Mouse (Mus musculus) lung, adult 10 weeks (tissue): ENCODE data around the gene Dhps. TPM values are rescaled to one million over a fixed set of nuclear protein-coding genes. Genes with fewer than 3 reads are reported as not detected.

ENCODE experiments used
- polyA plus RNA-seq: library from polyadenylated mRNA; stranded (reverse); fragments of 350-450 nt; fragmentation: Illumina TruSeq; extraction: RNeasy Lipid Tissue Mini Kit (QIAGEN cat#74804); gene quantifications from one replicate; pipeline ENCODE4 v1.2.3, GENCODE M21; 2014; ENCODE audit warnings: low read depth, low replicate concordance; ENCODE audit not compliant: insufficient read depth

Dhps gene
- 31.0 TPM for polyA plus RNA-seq

DNA sequence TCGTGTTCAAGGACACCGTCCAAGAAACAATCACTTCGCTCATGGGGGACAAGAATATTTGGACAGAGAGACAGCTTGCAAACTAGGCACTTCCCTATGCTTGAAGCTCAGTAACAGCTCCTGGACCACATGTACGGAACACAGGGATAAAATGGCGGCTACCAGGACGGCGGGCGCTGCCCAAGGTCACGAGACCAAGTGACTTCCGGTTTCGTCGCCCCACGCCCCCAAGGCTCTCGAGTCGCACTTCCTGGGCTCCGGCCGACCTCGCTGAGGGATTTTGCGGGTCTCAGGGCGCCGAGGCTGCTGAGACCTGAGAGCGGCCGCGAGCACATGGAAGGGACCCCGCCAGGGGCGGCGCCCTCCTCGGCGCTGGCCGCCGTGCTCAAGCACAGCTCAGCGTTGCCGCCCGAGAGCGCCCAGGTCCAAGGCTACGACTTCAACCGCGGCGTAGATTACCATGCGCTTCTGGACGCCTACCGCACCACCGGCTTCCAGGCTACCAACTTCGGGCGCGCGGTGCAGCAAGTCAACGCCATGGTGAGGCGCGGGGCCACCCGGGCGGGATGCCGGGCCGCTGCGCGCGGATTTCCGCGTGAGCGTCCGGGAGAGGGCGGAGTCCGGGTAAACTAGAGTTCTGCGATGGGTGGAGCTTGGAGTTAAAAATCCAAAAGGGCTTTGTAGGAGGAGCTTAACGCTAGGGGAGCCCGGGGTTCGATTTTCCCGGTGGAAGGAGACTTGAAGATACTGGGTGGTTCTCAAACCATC is at the start of gene Dhps:
Gene Dhps, plus strand, starts transcription at position 244 of the 768 bp plus-strand sequence.

DNA sequence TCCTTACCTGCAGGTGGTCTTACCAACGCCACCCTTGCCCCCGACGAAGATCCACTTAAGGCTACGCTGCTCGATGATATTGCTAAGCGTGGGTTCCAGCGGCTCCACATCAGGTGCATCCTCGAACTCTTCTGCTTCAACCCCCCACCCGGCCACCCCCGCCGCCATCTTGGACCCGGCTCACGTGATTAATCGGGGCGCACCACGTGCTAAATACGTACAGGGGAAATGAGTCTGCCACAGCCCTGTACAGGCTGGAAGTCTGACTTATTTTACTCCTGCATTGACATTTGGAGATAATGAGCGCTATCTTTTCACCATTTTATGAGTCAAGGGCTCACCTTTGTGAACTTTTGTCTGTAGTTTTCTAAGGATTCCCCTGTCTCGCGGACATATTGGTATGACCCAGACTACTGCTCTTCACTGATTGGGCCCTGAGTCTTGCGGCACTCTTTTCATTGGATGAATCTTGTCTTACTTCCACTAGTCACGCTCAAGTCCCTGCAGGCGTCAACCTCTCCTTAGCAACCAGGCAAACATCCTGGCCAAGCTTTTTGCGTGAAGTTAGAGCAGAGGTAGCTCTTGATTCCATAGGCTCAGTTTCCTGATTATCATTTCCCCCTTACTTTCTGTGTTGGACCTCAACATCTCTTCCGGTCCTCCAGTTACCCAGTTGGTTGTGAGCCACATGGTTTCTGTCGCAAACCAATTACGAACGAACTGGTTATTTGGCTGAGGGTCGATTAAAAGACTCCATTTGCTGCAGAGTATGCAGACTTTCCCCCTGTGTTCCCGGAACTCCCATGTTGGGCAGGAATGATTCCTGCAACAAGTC is 46.2 kb upstream of the Dhps start, which contains the start of gene Asna1:
Gene Asna1, minus strand, starts transcription at position 184 of the 835 bp plus-strand sequence.

DNA sequence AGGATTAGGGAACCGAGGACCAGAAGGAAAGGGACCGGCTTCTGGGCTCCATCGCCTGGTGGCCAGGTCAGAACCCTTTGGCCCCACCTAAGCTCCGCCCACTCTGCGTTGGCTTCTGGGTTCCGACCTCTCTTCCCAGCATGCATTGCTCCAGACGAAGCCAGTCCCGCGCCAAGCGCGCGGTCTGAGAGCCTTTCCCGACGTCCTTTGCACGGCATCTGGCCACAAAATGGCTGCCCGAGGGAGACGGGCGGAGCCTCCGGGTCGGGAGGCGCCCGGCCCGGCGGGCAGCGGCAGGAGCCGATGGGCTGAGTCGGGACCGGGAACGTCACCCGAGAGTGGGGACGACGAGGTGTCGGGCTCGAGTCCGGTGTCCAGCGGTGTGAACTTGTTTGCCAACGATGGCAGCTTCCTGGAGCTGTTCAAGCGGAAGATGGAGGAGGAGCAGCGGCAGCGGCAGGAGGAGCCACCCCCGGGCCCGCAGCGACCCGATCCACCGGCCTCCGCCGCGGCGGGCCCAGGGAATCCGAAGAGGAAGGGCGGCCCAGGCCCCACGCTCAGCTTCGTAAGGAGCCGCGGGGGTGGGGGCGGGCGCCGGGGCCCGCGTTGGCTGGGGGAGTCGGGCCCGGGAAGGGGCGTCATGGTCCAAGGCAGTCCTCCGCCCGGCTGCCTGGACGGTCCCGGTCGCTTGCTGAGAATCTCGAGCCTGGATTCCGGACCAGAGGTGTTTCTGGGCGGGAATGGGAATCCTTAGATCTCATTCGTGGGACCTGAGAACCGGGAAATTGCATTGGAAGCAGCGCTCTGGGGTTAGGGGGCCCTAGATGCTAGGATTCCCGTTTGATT is 44.7 kb upstream of the Dhps start, which contains the start of gene Trir:
Gene Trir, plus strand, starts transcription at position 154 of the 846 bp plus-strand sequence.

DNA sequence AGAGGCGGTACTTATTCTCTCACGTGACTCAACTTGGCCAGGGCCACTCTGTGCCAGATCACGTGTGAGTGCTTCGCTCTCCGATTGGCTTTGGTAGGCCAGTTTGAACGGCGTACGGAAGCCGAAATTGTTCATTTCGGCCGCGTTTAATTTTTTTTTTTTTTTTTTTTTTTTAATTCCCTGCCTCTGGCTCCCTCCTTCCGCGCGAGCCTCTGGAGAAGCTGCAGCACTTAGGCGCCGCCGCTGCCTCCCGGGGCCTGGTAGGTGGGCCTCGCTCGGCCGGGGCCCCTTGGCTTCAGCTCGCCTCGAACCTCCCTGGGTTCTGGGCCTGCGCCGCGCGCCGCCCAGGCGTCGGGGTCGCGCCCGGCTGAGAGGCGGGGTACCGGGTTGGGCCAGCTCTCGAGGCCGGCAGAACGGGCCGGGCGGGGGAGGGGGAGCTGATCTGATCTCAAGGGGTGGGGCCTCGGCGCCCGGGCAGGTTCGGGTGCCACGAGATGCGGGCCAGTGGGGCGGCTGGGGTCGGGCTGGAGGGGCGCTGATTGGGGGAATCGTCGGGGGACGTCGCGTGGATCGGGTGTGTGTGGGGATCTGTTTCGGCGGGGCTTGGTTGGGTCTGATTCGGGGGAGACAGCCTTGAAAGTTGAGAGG is 34.7 kb upstream of the Dhps start, which contains the start of gene Tnpo2:
Gene Tnpo2, plus strand, starts transcription at position 198 of the 648 bp plus-strand sequence.

DNA sequence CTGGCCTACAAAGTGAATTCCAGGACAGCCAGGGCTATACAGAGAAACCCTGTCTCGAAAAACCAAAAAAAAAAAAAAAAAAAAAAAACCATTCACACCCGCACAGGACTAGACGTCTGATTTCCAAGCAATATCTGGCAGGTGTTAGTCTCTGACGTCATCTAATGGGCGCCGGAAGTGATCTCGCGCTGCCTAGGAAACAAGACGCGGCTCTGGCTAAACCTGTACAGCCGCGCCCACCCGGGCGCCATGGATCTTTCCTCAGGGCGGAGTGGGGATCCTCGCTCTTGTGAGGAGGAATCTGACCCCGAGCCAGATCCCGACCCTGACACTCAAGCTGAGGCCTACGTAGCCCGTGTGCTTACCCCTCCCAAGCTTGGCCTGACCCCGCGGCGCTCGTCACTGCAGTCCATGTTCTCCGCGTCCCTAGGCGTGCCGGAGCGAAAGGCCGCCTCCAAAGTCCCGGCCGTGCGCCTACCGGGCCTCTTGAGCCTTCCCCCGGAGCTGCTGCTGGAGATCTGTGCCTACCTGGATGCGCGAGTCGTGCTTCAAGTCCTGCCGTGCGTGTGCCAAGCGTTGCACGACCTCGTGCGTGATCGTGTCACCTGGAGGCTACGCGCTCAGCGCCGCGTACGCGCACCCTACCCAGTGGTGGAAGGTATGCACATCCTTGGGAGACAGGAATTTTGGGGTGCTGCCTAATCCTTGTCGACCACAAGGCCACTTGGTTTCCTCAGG is 11.5 kb upstream of the Dhps start, which contains the start of gene Fbxw9:
Gene Fbxw9, plus strand, starts transcription at position 177 of the 738 bp plus-strand sequence.

DNA sequence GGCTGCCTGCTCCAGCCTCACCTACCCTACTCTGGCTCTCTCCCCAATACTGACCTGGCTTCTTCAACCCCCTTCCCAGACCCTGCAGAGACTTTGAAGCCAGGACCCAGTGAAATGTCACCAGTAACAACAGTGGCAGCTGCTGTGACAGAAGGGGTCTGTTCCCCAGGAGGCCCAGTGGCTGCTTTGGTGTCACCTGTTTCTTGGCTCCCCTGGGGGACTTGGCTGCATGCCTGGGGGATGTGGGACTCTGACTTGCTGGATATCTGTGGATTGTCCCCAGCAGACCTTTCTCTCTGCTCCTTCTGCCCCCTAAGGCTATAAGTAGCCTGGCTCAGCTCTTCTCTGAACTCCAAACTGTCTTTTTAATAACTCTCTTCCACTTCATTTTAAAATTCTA is 3.6 kb upstream of the Dhps start, which contains the start of gene Gm5741:
Gene Gm5741, minus strand, starts transcription at position 1 of the 400 bp plus-strand sequence.

DNA sequence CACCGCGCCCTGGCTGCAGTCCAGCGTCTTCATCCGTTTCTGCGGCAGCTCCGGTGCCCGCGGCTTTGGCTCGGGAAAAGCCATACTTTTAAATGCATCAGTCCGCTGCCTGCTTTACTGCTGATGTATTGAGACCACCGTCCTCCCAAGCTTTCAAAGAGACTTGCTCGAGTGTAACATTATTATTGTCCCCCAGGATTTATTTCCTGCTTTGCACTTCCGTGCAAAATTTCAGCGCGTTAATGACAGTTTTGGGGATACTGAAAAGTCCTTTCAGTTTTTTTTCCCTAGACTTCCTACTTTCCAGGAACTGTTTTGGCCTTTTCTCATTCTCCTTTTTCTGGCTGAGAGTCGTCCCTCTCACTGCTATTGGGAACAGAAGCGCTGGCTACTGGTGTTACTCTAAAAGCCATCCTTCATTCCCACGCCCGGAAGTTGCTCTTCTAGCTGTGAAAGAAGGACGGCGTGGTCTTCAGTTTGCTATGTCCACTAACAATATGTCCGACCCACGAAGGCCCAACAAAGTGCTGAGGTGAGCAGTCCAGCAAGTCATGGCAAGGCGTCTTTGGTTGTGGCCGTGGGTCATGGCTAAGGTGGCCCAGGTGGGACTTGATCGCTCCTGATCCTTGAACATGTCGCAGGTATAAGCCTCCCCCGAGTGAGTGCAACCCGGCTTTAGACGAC is 9.1 kb downstream of the Dhps start, which contains the start of gene Wdr83os:
Gene Wdr83os, plus strand, starts transcription at position 209 of the 684 bp plus-strand sequence.

DNA sequence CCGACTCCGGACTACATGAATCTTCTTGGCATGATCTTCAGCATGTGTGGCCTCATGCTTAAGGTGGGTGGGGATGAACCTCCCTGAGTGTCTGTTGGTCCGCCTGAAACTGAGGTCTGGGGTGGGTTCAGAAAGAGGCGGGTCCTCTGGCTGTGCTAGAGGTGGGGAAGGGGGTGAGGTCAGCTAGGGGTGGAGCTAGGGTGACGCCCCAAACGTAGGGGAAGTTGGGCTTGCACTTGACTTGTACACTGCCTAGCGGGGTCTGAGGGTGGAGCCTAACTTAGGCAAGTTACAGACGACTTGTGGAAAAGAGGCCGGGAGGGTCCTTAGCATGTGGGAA is 9.6 kb downstream of the Dhps start, which contains the start of gene Wdr83:
Gene Wdr83, minus strand, starts transcription at position 91 of the 340 bp plus-strand sequence.

DNA sequence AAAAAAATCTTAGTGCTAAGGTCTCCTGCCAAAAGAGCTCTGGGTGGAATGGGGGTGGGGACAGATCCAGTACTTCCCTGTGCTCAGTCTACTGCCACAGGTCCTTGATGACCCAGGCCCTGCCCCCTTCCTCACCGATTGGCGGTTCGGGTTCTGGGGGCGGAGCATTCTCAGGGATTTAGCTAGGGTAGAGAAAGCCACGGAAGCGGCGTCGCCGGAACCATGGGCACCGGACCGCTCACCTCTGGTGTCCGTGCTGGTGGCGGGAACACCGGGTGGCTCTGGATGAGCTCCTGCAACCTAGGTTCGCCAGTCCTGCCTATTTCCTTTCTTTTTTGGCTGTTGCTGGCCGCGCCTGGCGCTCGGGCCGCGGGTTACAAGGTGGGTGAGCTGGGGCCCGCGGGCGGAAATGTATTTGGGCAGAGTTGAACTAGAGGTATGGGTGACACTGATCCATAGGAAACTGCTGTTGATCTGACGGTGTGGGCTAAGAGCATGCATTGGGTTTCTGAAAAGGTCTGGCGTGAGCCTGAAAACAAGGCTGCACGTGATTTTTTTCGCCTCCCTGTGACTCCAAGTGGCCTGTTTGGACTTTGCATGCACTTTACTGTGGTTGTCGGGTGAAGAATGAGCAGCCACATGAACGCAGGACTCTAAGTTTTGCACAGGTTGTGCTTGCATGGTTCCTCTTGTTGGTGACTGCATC is 11.7 kb downstream of the Dhps start, which contains the start of gene Man2b1:
Gene Man2b1, plus strand, starts transcription at position 163 of the 706 bp plus-strand sequence.

DNA sequence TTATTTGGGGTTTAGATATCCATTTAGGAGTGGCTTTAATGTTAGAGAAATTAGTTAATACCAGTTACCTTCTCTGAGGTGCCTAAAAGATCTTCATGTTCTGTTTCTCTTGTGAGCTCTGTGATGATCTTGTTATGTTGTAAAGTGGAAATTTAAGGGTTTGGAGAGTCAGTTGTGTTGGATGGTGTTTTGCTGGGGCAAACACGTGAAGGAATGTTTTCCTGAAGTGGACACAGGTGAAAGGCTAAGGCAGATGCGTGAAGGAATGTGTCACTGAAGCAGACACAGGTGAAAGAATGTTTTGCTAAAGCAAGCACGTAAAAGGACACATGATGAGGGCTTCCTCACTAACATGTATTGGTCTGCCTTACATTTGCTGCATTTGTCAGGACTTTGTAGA is 51.4 kb downstream of the Dhps start, which contains the start of gene Zfp791:
Gene Zfp791, minus strand, starts transcription at position 101 of the 400 bp plus-strand sequence.

Other genes starting within 250 kb of the Dhps start
- 6.1 TPM for gene Dand5, start 248.9 kb upstream of the Dhps start, polyA plus RNA-seq
- 12.6 TPM for gene Gadd45gip1, start 240.2 kb upstream of the Dhps start, polyA plus RNA-seq
- gene Rad23a, start 231.1 kb upstream of the Dhps start, polyA plus RNA-seq = 43.6 TPM
- 348 TPM for gene Calr, start 224.8 kb upstream of the Dhps start, polyA plus RNA-seq
- 20.7 TPM for gene Farsa, start 214.8 kb upstream of the Dhps start, polyA plus RNA-seq
- 6.5 TPM for gene Syce2, start 199.6 kb upstream of the Dhps start, polyA plus RNA-seq
- 19.6 TPM for gene Gcdh, start 177.8 kb upstream of the Dhps start, polyA plus RNA-seq
- gene Klf1, start 169.8 kb upstream of the Dhps start, polyA plus RNA-seq = 0.20 TPM
- 28.2 TPM for gene Dnase2a, start 163.2 kb upstream of the Dhps start, polyA plus RNA-seq
- gene Mast1, start 134.4 kb upstream of the Dhps start, polyA plus RNA-seq = 0.09 TPM
- not detected for gene Rtbdn, start 124.8 kb upstream of the Dhps start, polyA plus RNA-seq
- gene Gm49661, start 102.3 kb upstream of the Dhps start, polyA plus RNA-seq = not detected
- gene Prdx2, start 102.2 kb upstream of the Dhps start, polyA plus RNA-seq = 256 TPM
- gene Rnaseh2a, start 102.0 kb upstream of the Dhps start, polyA plus RNA-seq = 36.8 TPM
- 59.1 TPM for gene Junb, start 93.0 kb upstream of the Dhps start, polyA plus RNA-seq
- gene Hook2, start 81.2 kb upstream of the Dhps start, polyA plus RNA-seq = 6.5 TPM
- not detected for gene Best2, start 57.2 kb upstream of the Dhps start, polyA plus RNA-seq
- 56.6 TPM for gene Asna1, start 46.5 kb upstream of the Dhps start, polyA plus RNA-seq
- gene Trir, start 44.9 kb upstream of the Dhps start, polyA plus RNA-seq = 138 TPM
- gene Tnpo2, start 34.8 kb upstream of the Dhps start, polyA plus RNA-seq = 14.4 TPM
- gene Fbxw9, start 11.7 kb upstream of the Dhps start, polyA plus RNA-seq = 13.7 TPM
- not detected for gene Gm5741, start 3.8 kb upstream of the Dhps start, polyA plus RNA-seq
- gene Wdr83os, start 9.0 kb downstream of the Dhps start, polyA plus RNA-seq = 89.8 TPM
- gene Wdr83, start 9.5 kb downstream of the Dhps start, polyA plus RNA-seq = 19.6 TPM
- gene Man2b1, start 11.5 kb downstream of the Dhps start, polyA plus RNA-seq = 26.8 TPM
- gene Zfp791, start 51.3 kb downstream of the Dhps start, polyA plus RNA-seq = 1.0 TPM
- not detected for gene Cks1brt, start 80.2 kb downstream of the Dhps start, polyA plus RNA-seq
- not detected for gene Olfr371, start 154.2 kb downstream of the Dhps start, polyA plus RNA-seq
- gene Orc6, start 227.9 kb downstream of the Dhps start, polyA plus RNA-seq = 21.7 TPM
- 55.7 TPM for gene Vps35, start 228.0 kb downstream of the Dhps start, polyA plus RNA-seq